Comparison of ENCODE assay signal across 8 mouse cellular contexts in genomic region chr2:122147508-122148241, GRCm38 (mm10). TPM values are rescaled to one million over a fixed set of nuclear protein-coding genes. Genes with fewer than 3 reads are reported as not detected.
DNase-seq lines count a peak whose midpoint lies in the region; ATAC-seq and TF ChIP-seq lines count a peak whose summit lies in the region.

Gene B2m (plus strand): TSS chr2:122147686.

- H3K9ac ChIP-seq in embryonic facial prominence, embryonic 13.5 days, result peak within 1 kb of the TSS; percentile 83
- peak within 1 kb of the TSS; percentile 74 for H3K9ac ChIP-seq in limb, embryonic 12.5 days (replicated peaks)
- H3K9ac ChIP-seq in midbrain, embryonic 15.5 days, result peak within 1 kb of the TSS; percentile 52

- H3K27me3 ChIP-seq in embryonic facial prominence, embryonic 13.5 days, result no peaks in the 10 kb centered on the region
- H3K27me3 ChIP-seq in kidney, adult 2 months (replicated peaks; ENCODE audit: control insufficient read depth, insufficient read depth, low read length), result no peaks in the 10 kb centered on the region
- H3K27me3 ChIP-seq in limb, embryonic 12.5 days, result no peaks in the 10 kb centered on the region
- H3K27me3 ChIP-seq in midbrain, embryonic 15.5 days (replicated peaks), result no peaks in the 10 kb centered on the region
- no peaks in the 10 kb centered on the region for H3K27me3 ChIP-seq in spleen, adult 2 months (ENCODE audit: control insufficient read depth, insufficient read depth, low read length)

- TF ChIP-seq CTCF in kidney, adult 2 months (conservative IDR thresholded peaks at IDR 0.05; ENCODE audit: insufficient read depth, insufficient read length, low read depth, low read length), result no peak
- no peak for TF ChIP-seq CTCF in spleen, adult 2 months (IDR thresholded peaks at IDR 0.05; ENCODE audit: extremely low read depth, insufficient read depth, insufficient read length, insufficient replicate concordance)

- peaks cover 19% of the 10 kb centered on the region for H3K4me1 ChIP-seq in embryonic facial prominence, embryonic 13.5 days
- no peaks in the 10 kb centered on the region for H3K4me1 ChIP-seq in kidney, adult 2 months (ENCODE audit: control insufficient read depth, insufficient read depth, low read length)
- no peaks in the 10 kb centered on the region; the same call in 1 of the 2 replicates for H3K4me1 ChIP-seq in limb, embryonic 12.5 days (replicated peaks)
- H3K4me1 ChIP-seq in midbrain, embryonic 15.5 days, result peaks cover 4% of the 10 kb centered on the region
- peaks cover 15% of the 10 kb centered on the region; the same call in 1 of the 2 replicates for H3K4me1 ChIP-seq in spleen, adult 2 months (ENCODE audit: control insufficient read depth, insufficient read depth, insufficient read length)

- peaks cover 13% of the 10 kb centered on the region; the same call in 1 of the 2 replicates for H3K36me3 ChIP-seq in embryonic facial prominence, embryonic 13.5 days
- H3K36me3 ChIP-seq in kidney, adult 2 months (ENCODE audit: control insufficient read depth, insufficient read depth, low read length), result no peaks in the 10 kb centered on the region
- H3K36me3 ChIP-seq in limb, embryonic 12.5 days, result peaks cover 11% of the 10 kb centered on the region; the same call in 1 of the 2 replicates
- H3K36me3 ChIP-seq in midbrain, embryonic 15.5 days (replicated peaks), result no peaks in the 10 kb centered on the region
- peaks cover 23% of the 10 kb centered on the region for H3K36me3 ChIP-seq in spleen, adult 2 months (ENCODE audit: control insufficient read depth, insufficient read depth, low read length)

- peak within 1 kb of the TSS; percentile 74 for H3K4me3 ChIP-seq in embryonic facial prominence, embryonic 13.5 days
- peak within 1 kb of the TSS; percentile 65 for H3K4me3 ChIP-seq in kidney, adult 2 months (ENCODE audit: insufficient read depth, low read depth, low read length)
- H3K4me3 ChIP-seq in limb, embryonic 12.5 days (replicated peaks), result peak within 1 kb of the TSS; percentile 70
- H3K4me3 ChIP-seq in midbrain, embryonic 15.5 days, result peak within 1 kb of the TSS; percentile 61
- peak within 1 kb of the TSS; percentile 72 for H3K4me3 ChIP-seq in spleen, adult 2 months (ENCODE audit: extremely low read depth, insufficient read depth, insufficient read length)

- ATAC-seq in embryonic facial prominence, embryonic 13.5 days (ENCODE audit: insufficient number of reproducible peaks, insufficient read depth, low FRiP score, low TSS enrichment, low read depth), result peak; percentile 90
- peak; percentile 95 for ATAC-seq in limb, embryonic 12.5 days (ENCODE audit: insufficient number of reproducible peaks, insufficient read depth, low FRiP score, low TSS enrichment, low read depth)
- peak; percentile 99 for ATAC-seq in midbrain, embryonic 15.5 days (replicated peaks)

- peak; percentile 98 for TF ChIP-seq POLR2A in kidney, adult 2 months (IDR thresholded peaks at IDR 0.05; ENCODE audit: low read depth, low read length)
- TF ChIP-seq POLR2A in spleen, adult 2 months (IDR thresholded peaks at IDR 0.05; ENCODE audit: low read depth, low read length), result peak; percentile 99

- H3K9me3 ChIP-seq in embryonic facial prominence, embryonic 13.5 days, result no peaks in the 10 kb centered on the region
- H3K9me3 ChIP-seq in limb, embryonic 12.5 days, result no peaks in the 10 kb centered on the region
- H3K9me3 ChIP-seq in midbrain, embryonic 15.5 days, result no peaks in the 10 kb centered on the region

- WGBS in embryonic facial prominence, embryonic 13.5 days, result 0% methylated on average over 40 of the region's 40 CpGs
- under 1% methylated on average over 40 of the region's 40 CpGs for WGBS in kidney, adult 2 months
- WGBS in limb, embryonic 12.5 days, result under 1% methylated on average over 40 of the region's 40 CpGs
- WGBS in midbrain, embryonic 15.5 days, result under 1% methylated on average over 40 of the region's 40 CpGs
- WGBS in spleen, adult 2 months, result under 1% methylated on average over 40 of the region's 40 CpGs

- peak within 1 kb of the TSS; percentile 61 for H3K4me2 ChIP-seq in embryonic facial prominence, embryonic 13.5 days
- peak within 1 kb of the TSS; percentile 61 for H3K4me2 ChIP-seq in limb, embryonic 12.5 days
- peak within 1 kb of the TSS; percentile 84 for H3K4me2 ChIP-seq in midbrain, embryonic 15.5 days

- H3K27ac ChIP-seq in embryonic facial prominence, embryonic 13.5 days, result peak within 1 kb of the TSS; percentile 88
- H3K27ac ChIP-seq in kidney, adult 2 months (ENCODE audit: insufficient read depth, low read depth, low read length), result peak within 1 kb of the TSS; percentile 74
- H3K27ac ChIP-seq in limb, embryonic 12.5 days, result peak within 1 kb of the TSS; percentile 75
- peak within 1 kb of the TSS; percentile 23; the same call in 1 of the 2 replicates for H3K27ac ChIP-seq in midbrain, embryonic 15.5 days
- H3K27ac ChIP-seq in spleen, adult 2 months (ENCODE audit: insufficient read depth, low read length), result peak within 1 kb of the TSS; percentile 98

- DNase-seq in 3134 (ENCODE audit: extremely low read depth, insufficient read length, low spot score), result peak; percentile 88
- peak; percentile 92 for DNase-seq in adrenal gland, postnatal 36 days
- peak; percentile 97 to 98 for DNase-seq in heart, adult 18-20 months
- DNase-seq in kidney, adult 2 months, result peak; percentile 97
- peak; percentile 90 to 98 for DNase-seq in spleen, adult 2 months (ENCODE audit: low read depth in 1 of 2, low spot score in 2 of 2)

RNA-seq across cellular contexts. Expression of gene B2m, which starts in this region (rescaled TPM):
- 100 to 1,000 TPM; 632 to 981 TPM for total RNA-seq in adrenal gland, postnatal 36 days (2021)
- 239 and 303 TPM in 2 replicates for polyA plus RNA-seq in embryonic facial prominence, embryonic 13.5 days (2015; fragmentation: Nextera tagmentation; extraction: Ambion mirVana)
- total RNA-seq in heart, adult 18-20 months (2021), result 100 to 1,000 TPM; 297 to 515 TPM
- polyA plus RNA-seq in kidney, adult 2 months (2012; rRNA removed), result 577 and 854 TPM in 2 replicates
- polyA plus RNA-seq in limb, embryonic 12.5 days (2016; fragmentation: Nextera tagmentation; extraction: Ambion mirVana), result 135 and 147 TPM in 2 replicates
- polyA plus RNA-seq in midbrain, embryonic 15.5 days (2015; fragmentation: Nextera tagmentation; extraction: Ambion mirVana), result 85.7 and 94.6 TPM in 2 replicates
- 1,293 and 1,365 TPM in 2 replicates for polyA plus RNA-seq in spleen, adult 2 months (2012; rRNA removed)

Comparison
In these comparisons a context has a peak if more than half of its experiments do, and no peak if none do; other contexts are left out.
1. Peak in every context shown above with its lines: DNase-seq, ATAC-seq, H3K4me3 ChIP-seq and H3K27ac ChIP-seq.
2. H3K27ac ChIP-seq: peak in every context shown above with its lines; median percentile 98 in spleen, adult 2 months; 88 in embryonic facial prominence, embryonic 13.5 days; 75 in limb, embryonic 12.5 days; 74 in kidney, adult 2 months; 23 in midbrain, embryonic 15.5 days.